Mouse (Mus musculus) stomach, postnatal 0 days (tissue): ENCODE measurements at regions not wholly inside any gene's neighbourhood (a gene's known extent, or its start where the extent isn't known, plus 50 kb on each side); places are given as distances from the start of the nearest gene placed in this dataset.
A peak's percentile ranks its signal among the peaks of the same experiment; 100 is the strongest.

Experiments used
- ATAC-seq: fragments of 200-750 bp; cut with Nextera tagmentation; 2 replicates; pipeline ENCODE4 v1.8.0; 2017; ENCODE audit not compliant: low FRiP score, low TSS enrichment
- DNase-seq: peaks from one replicate; pipeline ENCODE4 v3.0.0-alpha.2; 2016; ENCODE audit warnings: low spot score
- H3K27ac ChIP-seq: fragments of 300-500 bp; sonication (generic); replicated peaks from 2 replicates; pipeline ENCODE4 v1.5.1; 2014; ENCODE audit warnings: mild to moderate bottlenecking, control low read depth
- H3K27me3 ChIP-seq: fragments of 300-500 bp; sonication (generic); 2 replicates; pipeline ENCODE4 v1.6.1; 2014; ENCODE audit warnings: low read length; ENCODE audit not compliant: control insufficient read depth, insufficient read depth
- H3K36me3 ChIP-seq: fragments of 300-500 bp; sonication (generic); 2 replicates; pipeline ENCODE4 v1.6.1; 2014; ENCODE audit warnings: low read length, mixed read lengths; ENCODE audit not compliant: control insufficient read depth, insufficient read depth
- H3K4me1 ChIP-seq: fragments of 300-500 bp; sonication (generic); replicated peaks from 2 replicates; pipeline ENCODE4 v1.6.1; 2014; ENCODE audit warnings: antibody characterized with exemption; ENCODE audit not compliant: control insufficient read depth, insufficient read depth
- H3K4me2 ChIP-seq: fragments of 300-500 bp; sonication (generic); replicated peaks from 2 replicates; pipeline ENCODE4 v1.6.1; 2014; ENCODE audit warnings: low read depth, mild to moderate bottlenecking, control low read depth, moderate library complexity
- H3K4me3 ChIP-seq: fragments of 300-500 bp; sonication (generic); 2 replicates; pipeline ENCODE4 v1.5.1; 2014; ENCODE audit warnings: low read depth, low read length, control low read depth
- H3K9ac ChIP-seq: fragments of 300-500 bp; sonication (generic); 2 replicates; pipeline ENCODE4 v1.6.1; 2014; ENCODE audit warnings: mild to moderate bottlenecking, low read length, control low read depth, mixed read lengths
- H3K9me3 ChIP-seq: fragments of 300-500 bp; sonication (generic); 2 replicates; pipeline ENCODE4 v1.6.1; 2016; ENCODE audit warnings: low read length; ENCODE audit not compliant: control insufficient read depth
- CTCF ChIP-seq: IDR thresholded peaks from 2 replicates; pipeline ENCODE4 v1.5.1; 2016; ENCODE audit warnings: antibody characterized with exemption, low read depth, mild to moderate bottlenecking, moderate library complexity
- EP300 ChIP-seq: optimal IDR thresholded peaks from 2 replicates; pipeline ENCODE3; 2016; ENCODE audit warnings: antibody characterized with exemption
- WGBS: fragments of 180-500 bp; shearing (Covaris S2); extraction: QIAGEN DNeasy Blood & Tissue Kit; methylation state at CpG from one replicate; pipeline ENCODE4 v1.1.7; 2014; 5-methylcytosine and 5-hydroxymethylcytosine counted together

- H3K9me3 ChIP-seq: no peaks in the 10 kb centered on the region
- no peaks in the 10 kb centered on the region for H3K4me1 ChIP-seq
- ATAC-seq: no peak
- H3K4me2 ChIP-seq: no peak overlapping the region
- H3K27ac ChIP-seq: no peak overlapping the region
- H3K27me3 ChIP-seq: no peaks in the 10 kb centered on the region
- no peak for TF ChIP-seq EP300
- no peak for TF ChIP-seq CTCF
- no peak for DNase-seq
- H3K36me3 ChIP-seq: no peaks in the 10 kb centered on the region
- no peak overlapping the region for H3K4me3 ChIP-seq
- 28% methylated on average over 1 of the region's 1 CpGs for WGBS
- H3K9ac ChIP-seq: no peak overlapping the region
Measured at GRCm38 (mm10) chr4:81930956-81931355, 488.3 kb upstream of the Mpdz start.

- Histone ChIP-seq H3K36me3 (no peaks in the 10 kb centered on the region), H3K4me3 (no peak overlapping the region), H3K4me2 (no peak overlapping the region), H3K4me1 (no peaks in the 10 kb centered on the region), H3K27me3 (no peaks in the 10 kb centered on the region), H3K9ac (no peak overlapping the region), H3K9me3 (no peaks in the 10 kb centered on the region), H3K27ac (no peak overlapping the region)
- WGBS: 27% methylated on average over 9 of the region's 9 CpGs
- no peak for TF ChIP-seq EP300
- no peak for TF ChIP-seq CTCF
- ATAC-seq (no peak), DNase-seq (no peak)
Measured at GRCm38 (mm10) chr4:81928581-81929244, 486.1 kb upstream of the Mpdz start.

DNA sequence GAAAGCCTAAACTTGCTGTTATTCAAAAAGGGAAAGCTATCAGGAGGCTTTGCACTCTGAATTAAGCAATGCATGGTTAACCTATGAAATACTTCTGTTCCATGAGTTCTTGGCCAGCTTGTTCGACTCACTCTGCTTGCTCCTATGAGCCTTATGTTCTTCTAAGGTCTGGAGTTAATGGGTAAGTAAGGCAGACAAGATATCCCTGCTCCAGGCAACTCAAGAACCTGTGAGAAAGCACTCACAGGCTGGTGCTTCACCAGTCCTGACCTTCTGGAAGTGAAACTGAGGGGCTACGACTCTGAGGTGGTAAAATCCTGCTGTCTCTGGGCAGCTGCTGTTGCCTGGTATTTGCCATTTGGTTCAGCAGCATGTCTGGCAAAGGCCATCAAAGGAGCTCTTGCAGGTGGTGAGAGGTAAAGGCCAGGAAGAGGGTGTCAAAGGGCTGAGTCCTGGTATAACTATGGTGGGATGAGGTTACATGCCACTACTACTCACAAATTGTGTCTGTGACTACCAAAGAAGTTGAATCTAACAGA, 484.6 kb upstream of the Mpdz start:
- H3K27ac ChIP-seq: 0 out of 2 replicates have a peak overlapping the region, but pooled peaks have one; percentile 30
- no peak overlapping the region for H3K4me2 ChIP-seq

DNA sequence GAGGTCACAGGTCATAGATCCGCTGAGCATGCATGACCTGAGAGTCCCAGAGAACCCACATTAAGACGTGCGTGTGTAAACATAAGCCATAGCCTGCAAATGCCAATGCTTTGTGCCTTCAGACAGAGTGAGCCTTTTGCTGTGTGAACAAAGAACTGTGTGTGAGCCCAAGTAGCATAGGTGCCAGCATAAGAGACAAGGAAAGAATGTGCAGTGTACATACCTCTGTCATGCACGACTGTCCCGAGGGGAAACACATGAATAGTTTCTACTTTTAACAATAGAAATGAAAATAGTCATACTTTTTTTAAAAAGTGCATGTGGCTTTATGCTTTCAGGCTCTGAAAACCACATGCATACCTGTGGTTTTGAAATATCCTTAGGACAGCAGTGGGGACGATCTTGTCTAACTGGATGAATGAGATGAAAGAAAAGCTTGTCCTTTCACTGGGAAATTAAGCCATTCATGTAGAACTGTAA, 484.1 kb upstream of the Mpdz start:
- no peak overlapping the region for H3K9ac ChIP-seq
- H3K27ac ChIP-seq: no peak overlapping the region
- H3K4me3 ChIP-seq: no peak overlapping the region
- no peaks in the 10 kb centered on the region for H3K36me3 ChIP-seq
- TF ChIP-seq EP300: no peak
- no peak for TF ChIP-seq CTCF
- WGBS: 35% methylated on average over 6 of the region's 6 CpGs
- no peak overlapping the region for H3K4me2 ChIP-seq
- no peaks in the 10 kb centered on the region for H3K4me1 ChIP-seq
- no peaks in the 10 kb centered on the region for H3K9me3 ChIP-seq
- H3K27me3 ChIP-seq: no peaks in the 10 kb centered on the region
- ATAC-seq (0 out of 2 replicates have a peak, but pooled peaks have one; percentile 18), DNase-seq (no peak)

More for the DNA sequence above, 484.6 kb upstream of the Mpdz start:
- DNase-seq (no peak), ATAC-seq (no peak)
- Histone ChIP-seq H3K9ac (no peak overlapping the region), H3K9me3 (no peaks in the 10 kb centered on the region), H3K27me3 (no peaks in the 10 kb centered on the region), H3K4me3 (no peak overlapping the region), H3K36me3 (no peaks in the 10 kb centered on the region), H3K4me1 (no peaks in the 10 kb centered on the region)
- TF ChIP-seq EP300 (no peak), CTCF (no peak)
- 70% methylated on average over 2 of the region's 2 CpGs for WGBS

- Histone ChIP-seq H3K9me3 (no peaks in the 10 kb centered on the region), H3K9ac (no peak overlapping the region), H3K27me3 (no peaks in the 10 kb centered on the region), H3K4me1 (no peaks in the 10 kb centered on the region), H3K27ac (no peak overlapping the region), H3K4me3 (no peak overlapping the region), H3K36me3 (no peaks in the 10 kb centered on the region), H3K4me2 (no peak overlapping the region)
- no peak for DNase-seq
- no peak for TF ChIP-seq CTCF
- no peak for TF ChIP-seq EP300
- ATAC-seq: no peak
- WGBS: 42% methylated on average over 2 of the region's 2 CpGs
Measured at GRCm38 (mm10) chr4:81925611-81926010, 483.0 kb upstream of the Mpdz start.

- Histone ChIP-seq H3K4me3 (no peak overlapping the region), H3K4me1 (no peaks in the 10 kb centered on the region), H3K36me3 (no peaks in the 10 kb centered on the region), H3K9me3 (no peaks in the 10 kb centered on the region), H3K4me2 (no peak overlapping the region), H3K27me3 (no peaks in the 10 kb centered on the region), H3K9ac (no peak overlapping the region), H3K27ac (no peak overlapping the region)
- ATAC-seq (no peak), DNase-seq (no peak)
- no peak for TF ChIP-seq EP300
- TF ChIP-seq CTCF: peak; percentile 54
- WGBS: 68% methylated on average over 1 of the region's 1 CpGs
Measured at GRCm38 (mm10) chr4:81924120-81924519, 481.5 kb upstream of the Mpdz start.
